Mouse (Mus musculus) lung, postnatal 0 days (tissue): ENCODE measurements around the gene Abr.

ENCODE experiments used
- CTCF ChIP-seq: IDR thresholded peaks from 2 replicates; pipeline ENCODE4 v1.5.1; 2016; ENCODE audit warnings: antibody characterized with exemption, mild to moderate bottlenecking
- EP300 ChIP-seq: IDR thresholded peaks from 2 replicates; pipeline ENCODE4 v1.6.1; 2016; ENCODE audit warnings: antibody characterized with exemption, mild to moderate bottlenecking, control low read depth

DNA sequence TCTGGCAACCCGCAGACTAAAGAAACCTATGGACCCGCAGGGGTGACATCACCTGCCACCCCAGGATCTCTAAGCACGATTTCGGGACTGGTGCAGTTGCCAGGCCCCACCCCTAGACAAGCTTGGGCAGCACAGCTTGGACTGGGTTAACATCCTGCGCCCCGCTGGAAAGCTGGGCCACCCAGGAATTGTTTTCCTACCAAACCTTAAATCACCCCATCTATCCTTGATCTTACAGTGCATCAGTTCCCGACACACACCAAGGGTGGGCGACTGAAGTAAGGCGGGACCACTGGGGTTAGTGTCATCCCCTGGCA, 50.5 kb downstream of the Abr start:
- TF ChIP-seq CTCF (no peak), EP300 (no peak)
